Mouse (Mus musculus) kidney, adult 8-10 months (tissue): ENCODE results near the gene Pex5l.
A peak's percentile ranks its signal among the peaks of the same experiment; 100 is the strongest.

Source experiments
- DNase-seq, 2 experiments: peaks; one replicate each; pipeline ENCODE4 v3.0.0; 2022

Pex5l gene

DNA sequence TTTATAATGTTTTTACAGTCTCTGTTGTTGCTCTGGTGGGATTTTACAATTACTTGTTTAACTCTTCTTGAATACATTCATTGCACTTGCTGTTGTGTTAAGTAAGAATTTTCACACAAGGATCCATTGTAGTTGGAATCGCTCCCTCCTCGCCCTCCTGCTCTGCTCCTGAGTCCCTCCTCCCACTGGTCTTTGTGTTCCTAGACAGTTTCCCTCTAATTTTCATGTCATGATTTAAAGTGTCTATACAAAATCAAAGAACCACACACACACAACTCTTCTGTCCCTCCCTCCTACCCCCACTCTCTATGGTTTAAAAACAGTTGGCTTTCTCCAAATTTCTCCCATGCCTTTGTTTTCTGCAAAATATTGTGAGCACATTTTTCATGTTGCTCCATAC lies 81.6 kb downstream of the Pex5l start:
- DNase-seq: no peak

DNA sequence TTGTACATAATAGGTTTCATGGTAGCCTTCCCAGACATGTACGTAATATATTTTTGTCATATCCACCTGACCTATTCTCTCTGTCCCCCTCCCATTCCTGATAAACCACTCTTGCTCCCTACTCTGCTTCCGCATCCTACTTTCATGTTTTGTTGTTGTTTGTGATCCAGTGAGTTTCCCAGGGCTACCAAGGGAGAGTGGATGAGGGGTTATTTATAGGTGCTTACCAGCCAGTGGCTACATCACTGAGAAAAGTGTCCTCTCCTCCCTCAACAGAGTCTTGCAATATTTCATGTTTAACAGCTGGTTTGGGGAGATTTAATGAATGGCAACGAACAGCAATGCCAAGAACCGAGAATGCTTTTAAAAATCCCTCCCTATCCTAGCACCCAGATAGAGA lies 82.0 kb downstream of the Pex5l start:
- no peak for DNase-seq

DNA sequence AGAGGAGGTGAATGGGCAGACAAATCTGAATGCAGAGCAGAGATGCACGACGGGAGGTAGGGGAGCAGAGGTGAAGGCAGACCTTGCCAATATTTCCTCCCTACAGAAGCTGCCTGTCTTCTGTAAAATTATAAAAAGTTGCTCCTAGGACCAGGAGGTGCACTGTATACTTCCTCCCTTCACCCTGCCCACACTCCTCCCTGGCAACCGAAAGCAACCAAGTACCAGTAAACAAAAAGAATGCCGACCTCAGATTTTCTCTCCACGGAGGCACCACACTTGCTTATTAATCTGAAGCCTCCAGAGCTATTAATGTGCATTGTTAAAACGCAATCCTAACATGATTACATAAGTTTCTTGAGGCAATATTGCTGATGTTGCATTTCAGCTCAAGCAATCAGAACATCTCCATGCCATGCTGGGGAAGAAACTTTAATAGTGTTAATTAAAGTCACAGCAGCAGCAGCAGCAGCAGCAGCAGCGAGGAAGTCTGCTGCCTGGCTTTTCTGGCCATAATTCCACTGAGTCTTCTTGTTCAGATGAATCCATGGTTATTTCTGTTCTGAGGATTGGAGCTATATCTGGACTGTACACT lies 82.6 kb downstream of the Pex5l start:
- DNase-seq: no peak

DNA sequence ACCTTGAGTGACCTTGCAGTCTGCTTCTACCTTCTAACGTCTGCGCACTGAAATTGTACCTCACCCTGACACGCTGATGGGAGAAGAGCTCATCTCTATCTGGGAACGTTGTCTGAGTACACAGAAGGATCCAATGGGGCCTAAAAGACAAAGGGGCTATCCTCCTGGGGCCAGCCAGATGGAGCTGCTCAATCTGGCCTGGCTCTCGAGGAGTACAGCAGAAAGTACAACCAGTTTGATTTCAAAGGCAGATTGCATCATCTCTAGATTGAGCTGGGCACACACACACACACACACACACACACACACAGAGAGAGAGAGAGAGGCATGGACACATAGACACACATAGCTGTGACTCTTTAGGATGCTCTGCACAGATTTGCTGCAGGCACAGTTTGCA lies 94.7 kb downstream of the Pex5l start:
- no peak for DNase-seq

DNA sequence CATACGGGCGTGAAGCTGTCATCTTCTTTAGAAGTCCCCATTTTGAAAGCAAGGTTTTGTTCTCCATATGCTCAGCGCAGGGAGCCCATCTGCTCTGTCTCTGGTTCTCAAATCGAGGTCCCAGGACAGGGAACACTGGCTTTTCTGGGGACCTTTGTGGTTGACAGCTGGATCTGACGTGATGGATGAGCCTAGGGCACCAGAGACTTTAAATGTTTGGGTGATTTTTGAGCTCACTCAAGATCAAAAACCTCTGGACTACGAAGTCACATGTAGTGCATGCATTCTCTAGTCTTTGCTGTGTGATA lies 98.3 kb downstream of the Pex5l start:
- no peak for DNase-seq

DNA sequence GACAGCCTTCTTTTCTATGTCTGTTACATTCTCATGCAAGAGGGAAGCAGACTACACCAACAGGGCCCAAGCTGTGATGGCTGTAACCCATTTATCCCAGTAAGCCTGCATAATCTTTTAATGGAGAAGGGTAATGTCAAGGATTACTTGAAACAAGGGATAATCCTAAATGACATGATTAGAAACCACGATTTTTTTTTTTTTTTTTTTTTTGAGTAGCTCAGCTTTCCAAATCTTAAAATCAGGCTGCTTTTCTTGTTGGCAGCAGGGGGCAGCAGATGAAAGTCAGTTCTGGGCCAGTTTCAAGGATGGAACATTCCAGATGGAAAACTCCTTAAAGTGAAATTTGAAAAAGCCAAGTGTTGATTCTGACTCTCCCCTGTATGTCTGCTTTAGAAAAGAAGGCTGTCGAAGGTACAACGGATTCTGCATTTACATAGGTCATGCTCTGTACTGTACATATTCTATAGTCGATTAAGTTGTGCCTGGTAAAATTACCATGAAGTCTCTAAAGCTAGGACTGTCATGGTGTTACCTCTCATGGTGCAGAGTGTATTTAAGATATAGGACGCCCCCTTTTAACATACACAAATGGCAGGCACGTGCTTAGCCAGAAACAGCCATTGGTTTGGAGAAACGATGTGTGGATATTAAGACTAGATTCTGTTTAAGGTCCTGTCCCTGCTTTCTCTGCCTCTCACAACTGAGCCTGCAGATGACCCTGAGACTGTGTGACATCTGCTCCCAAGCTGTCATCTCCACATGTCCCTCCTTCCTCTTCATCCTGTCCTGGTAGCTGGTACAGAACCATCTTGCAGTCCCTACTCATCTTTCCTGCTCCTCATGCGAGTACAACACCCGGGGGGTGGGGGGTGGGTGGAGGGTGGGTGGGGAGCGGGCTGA lies 98.9 kb downstream of the Pex5l start:
- no peak for DNase-seq

DNA sequence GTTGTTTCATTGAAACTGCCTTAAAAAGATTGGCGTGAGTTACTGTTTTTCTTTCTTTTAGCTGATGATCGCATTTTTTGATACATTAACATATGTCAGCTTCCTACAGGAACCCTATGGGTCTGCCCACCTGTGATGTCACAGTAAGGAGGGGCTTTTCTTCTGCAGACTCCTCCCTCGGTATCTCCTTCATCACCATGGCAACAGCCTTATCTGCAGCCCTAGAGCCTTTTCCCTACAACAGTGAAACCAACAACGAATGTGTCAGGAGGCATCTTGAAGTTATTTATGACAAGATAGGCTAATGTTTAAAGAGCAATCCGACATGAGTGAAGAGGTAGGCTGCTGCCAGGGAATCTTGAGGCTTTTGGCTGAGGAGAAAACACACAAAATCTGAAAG lies 118.5 kb downstream of the Pex5l start:
- no peak for DNase-seq

DNA sequence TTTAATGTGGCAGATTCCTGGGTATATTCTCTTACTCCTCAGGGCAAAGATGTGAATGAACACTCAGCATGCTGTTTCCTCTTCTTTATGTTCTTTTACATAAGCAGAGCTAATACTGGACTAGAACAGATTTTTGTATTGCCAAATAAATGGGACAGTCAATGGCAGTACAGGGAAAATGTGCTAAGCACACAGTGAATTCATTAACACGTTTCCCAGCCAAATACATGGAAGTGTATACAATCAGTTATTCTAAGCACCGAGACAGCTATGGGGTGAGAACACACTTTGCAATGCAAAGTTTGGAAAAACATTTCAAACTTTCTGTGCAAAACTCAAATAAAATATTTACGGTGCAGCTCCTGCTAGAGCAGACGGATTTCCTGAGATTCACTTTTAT lies 139.1 kb downstream of the Pex5l start:
- DNase-seq: no peak

DNA sequence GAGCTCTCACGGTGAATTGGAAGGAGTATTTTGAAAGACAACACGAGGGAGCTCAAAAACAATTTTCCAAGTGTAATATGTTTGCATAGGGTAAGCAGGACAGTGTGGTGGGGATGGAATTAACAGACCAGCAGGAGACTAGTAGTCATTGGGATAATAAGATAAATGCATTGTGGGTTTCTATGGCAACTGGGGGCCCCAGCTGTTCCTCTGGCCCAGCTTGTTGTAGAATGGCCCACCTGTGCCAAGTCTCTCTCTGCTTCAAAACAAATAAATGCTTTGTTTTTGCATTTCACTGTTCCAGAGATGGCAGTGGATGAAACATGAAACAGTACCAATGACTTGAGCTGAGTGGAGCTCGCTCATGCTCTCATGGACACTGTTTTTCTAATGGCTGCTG lies 141.3 kb downstream of the Pex5l start:
- no peak for DNase-seq

DNA sequence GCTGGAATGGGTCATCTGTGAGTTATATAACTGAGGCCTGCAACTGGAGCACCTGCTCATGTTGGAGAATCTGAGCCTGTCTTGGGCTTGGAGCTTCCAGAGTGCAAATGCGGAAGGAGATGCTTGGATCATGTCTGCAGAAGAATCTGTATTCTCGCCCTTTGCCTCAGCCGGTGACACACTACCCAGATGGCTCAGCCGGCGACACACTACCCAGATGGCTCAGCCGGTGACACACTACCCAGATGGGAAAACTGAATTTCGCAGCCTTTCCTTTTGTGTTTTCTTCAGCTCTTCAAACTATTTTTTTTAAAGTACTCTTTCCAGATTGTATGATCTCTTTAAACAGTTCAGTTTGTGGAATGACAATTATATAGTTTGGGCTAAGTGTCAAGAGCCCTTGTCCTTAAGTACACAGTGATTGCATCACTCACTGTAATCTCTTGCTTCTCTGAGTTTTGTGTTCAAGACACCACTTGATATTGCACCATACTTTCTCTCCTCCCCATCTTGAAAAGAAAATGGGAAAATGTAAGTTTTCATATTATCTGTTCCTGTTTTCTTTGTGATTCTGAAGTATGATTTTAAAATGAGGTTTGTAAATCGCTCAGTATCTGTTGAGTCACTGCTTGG lies 142.5 kb downstream of the Pex5l start:
- no peak for DNase-seq

DNA sequence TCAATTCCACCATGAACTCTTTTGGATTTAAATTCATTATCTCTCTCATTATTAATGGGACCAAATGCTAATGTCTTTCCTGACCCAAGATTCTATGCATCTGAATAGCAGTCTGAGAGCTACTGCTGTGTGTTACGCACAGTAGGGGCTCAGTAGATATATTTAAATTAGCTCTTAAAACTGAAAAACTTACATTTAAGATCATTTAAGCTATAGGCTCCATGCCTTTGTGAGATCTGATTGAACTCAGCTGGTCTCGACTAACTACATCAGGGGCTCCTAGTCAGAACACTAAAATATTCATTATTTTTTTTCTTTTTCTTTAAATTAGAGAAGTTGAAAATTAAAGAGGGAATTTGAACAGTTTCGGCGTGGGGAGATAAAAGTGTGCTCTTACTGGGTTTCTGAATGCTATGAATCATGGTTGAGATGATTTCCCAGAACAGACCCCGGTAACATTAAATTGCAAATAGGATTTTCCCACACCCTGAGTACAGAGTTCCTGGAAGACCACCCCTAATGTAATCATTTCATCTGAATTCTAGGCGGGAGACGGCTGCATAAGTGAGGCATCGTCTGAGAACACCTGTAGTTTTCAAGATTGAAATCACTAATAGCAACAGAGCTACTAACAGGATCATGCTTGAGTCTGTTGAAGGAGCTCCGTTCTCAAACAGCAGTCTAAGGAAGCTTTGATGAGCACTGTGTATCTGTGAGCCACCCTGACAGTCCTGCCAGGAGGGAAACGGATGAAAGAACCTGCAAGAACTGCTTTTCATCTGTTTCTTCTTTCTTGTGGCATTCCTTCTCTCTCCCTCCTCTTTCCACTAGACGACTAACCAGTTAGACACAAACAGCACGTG lies 151.1 kb downstream of the Pex5l start:
- no peak for DNase-seq

DNA sequence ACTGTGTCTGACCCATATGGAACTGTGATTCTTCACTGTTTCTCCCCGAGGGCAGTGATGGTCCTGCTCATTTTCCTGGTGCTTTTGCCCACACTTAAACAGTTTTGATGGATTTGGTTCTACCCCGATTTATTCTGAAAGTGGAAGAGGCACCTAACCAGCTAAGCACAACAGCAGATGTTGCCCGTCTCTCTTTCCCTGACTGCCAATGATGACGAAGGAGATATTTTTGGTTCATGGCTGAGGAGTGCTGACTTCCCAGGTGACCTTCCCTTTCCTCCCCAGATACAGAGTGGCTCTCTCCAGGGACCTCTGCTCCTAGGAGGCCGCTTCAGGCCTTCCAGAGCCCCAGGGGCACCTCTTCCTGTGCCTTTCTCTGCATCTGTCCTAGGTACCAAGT lies 155.2 kb downstream of the Pex5l start:
- DNase-seq: no peak

DNA sequence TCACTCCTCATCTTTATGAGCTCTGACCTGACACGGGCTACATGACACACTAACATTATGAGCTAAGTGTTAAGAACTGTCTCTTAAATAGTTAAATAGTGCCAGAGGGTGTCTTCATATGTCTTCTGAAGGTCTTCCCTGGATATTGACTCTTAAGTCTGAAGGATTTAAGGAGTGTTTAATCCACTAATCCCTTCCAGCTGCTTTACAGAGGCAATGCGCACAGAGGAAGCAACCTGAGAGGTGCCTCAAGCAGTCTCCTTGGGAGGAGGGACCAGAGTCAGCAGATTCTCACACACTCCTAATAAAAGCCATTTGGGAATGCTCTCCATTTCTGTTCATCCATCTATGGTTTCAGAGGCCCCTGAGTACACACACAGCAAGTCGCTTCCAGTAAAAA lies 157.9 kb downstream of the Pex5l start:
- no peak for DNase-seq

DNA sequence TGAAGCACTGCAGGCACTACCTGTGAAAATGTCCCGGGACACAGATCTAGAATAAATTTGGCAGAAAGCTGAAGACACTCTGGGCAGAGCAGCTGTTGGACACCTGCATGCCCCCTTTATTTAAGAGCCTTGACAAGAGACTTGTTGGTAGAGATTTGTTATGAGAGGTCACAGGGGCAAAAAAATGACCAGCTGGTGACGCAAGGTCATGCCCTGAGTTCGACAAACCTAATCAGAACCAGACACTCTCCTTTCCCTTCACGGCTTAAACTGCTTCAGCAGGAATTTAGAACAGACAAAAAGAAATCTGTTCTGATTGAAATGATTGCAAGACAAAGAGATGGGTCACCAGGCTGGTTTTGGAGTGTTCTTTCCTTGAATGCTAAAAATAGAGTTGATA lies 163.1 kb downstream of the Pex5l start:
- no peak for DNase-seq

DNA sequence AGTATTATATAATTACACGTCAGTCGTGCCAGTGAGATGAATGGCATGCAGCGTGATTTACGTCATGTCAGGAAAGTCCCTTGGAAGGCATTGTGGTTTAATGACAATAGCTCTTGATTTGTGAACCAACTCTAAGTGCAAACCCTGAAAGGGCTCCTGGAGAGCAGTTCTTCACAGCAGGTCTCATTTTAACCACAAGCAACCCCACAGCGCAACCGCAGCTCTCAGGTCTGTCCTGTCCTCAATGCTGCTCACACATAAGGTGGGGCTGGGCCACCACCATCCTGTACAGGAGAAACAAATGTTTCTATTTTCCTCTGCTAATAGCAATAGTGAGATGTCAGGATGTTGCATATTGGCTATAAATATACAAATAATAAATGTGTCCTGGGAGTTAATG lies 163.8 kb downstream of the Pex5l start:
- no peak for DNase-seq

DNA sequence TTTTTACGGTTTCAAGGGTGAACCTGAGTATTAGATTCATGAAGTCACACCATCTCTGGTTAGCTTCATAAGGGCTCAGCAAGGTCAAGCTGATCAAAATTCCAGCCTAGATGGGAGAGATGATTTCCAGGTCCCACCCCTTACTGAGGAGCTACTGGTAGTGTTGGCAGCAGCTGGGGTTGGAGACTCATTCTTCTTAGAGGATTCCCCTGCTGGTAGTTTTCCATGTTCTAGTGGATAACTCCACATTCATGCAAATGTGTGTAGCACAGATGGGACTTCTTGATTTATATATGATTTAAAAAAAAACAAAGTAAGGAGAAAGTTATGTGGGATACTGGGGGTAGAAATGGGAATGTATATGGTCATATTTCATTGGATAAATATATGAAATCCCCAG lies 172.8 kb downstream of the Pex5l start:
- no peak for DNase-seq

DNA sequence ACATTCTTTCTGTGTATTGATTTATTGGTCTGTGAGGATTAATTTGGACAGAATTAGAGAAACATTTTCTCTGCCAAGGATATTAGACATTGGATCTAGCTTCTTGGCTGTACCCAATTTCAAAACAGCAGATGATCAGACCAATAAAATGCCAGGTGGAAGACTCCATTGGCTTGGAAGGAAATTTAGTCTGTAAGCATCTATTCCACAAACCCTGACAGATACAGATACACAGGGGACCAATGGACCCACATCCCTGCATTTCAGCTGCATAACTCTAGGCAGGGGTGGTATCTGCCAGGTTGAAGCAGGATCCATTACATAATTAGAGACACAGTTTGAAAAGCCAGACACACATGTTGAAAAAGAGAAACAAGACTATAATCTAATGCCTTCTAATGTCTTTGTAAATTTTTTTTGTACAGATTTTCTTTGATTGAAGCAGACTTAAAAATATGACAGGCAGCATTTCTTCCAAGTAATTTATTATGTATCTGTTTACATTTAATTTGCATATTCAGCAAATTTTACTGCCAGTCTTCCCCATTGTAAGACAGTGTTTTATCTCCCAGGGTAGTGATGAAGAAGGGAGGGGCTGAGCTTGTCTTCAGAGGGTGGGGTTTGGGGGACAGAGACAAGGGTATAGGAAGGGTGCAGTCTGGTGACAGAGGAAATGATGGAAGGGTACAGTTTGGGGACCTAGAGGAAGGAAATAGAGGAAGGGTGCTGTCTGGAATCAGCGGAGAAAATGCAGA lies 174.2 kb downstream of the Pex5l start:
- DNase-seq: no peak

DNA sequence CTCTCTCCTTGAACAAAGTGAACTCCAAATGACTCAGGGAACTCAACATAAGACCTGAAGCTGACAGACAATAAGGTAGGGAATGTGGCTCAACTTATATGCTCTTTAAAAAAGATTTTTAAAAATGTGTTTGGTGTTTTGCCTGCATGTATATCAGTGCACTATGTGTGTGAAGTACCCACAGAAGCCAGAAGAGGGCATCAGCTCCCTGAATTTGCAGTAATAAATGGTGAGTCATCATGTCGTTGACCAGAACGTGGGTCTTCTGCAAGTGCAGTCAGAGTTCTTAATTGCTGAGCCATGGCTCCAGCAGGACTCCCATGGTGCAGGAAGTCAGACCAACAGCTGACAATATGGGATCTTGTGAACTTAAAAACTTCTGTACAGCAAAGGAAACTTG lies 177.5 kb downstream of the Pex5l start:
- DNase-seq: peak in 1 of 2 experiments; percentile 4

DNA sequence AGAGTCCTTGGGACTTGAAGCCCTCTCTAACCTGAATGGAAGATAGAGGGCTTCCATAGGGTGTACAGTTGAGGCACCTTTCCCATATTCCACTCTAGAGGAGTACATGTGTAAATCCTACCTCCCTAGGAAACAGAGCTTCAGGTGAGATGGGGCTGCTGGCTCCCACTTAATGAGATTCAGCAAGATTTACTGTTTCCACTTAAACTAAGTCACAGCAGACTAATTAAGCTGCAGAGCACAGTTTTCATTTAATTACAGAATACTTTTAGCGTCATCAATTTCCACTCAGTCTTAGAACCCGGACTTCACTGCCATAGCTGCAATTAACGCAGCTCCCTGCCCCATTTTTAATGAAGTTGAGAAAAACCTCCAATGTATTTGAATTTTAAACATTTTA lies 181.6 kb downstream of the Pex5l start:
- no peak for DNase-seq

DNA sequence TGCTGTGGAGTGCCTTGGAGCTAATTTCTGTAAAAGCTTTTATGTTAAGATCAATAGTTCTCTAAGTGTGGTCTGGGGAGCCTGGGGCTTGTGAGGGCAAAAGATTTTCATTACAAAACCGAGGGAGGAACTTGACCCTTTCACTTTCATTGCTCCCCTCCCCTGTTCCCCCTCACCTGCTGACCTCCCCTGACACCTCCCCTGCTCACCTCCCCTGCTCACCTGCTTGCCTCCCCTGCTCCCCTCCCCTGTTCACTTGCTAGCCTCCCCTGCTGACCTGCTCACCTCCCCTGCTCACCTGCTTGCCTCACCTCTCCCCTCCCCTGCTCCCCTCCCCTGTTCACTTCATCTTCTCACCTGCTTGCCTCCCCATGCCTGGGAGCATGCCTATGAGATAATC lies 191.7 kb downstream of the Pex5l start:
- DNase-seq: no peak

DNA sequence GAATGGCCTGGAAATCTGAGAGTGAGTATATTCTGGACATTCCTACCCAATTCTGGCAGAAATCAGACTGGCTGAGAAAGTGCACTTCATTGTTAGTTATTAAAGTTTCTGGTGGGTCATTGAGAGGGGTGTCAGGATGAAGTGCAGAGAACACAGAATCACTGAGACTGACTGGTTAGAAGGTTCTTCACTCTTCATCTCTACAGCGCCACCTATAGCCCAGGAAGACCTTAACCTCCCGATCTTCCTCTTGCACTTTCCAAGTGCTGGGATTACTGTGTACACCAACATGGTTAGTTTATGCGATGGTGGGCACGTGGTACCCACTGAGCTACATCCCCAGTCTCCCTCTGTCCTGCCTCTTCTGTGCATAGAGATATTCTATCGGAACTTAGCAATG lies 195.6 kb downstream of the Pex5l start:
- DNase-seq: no peak

DNA sequence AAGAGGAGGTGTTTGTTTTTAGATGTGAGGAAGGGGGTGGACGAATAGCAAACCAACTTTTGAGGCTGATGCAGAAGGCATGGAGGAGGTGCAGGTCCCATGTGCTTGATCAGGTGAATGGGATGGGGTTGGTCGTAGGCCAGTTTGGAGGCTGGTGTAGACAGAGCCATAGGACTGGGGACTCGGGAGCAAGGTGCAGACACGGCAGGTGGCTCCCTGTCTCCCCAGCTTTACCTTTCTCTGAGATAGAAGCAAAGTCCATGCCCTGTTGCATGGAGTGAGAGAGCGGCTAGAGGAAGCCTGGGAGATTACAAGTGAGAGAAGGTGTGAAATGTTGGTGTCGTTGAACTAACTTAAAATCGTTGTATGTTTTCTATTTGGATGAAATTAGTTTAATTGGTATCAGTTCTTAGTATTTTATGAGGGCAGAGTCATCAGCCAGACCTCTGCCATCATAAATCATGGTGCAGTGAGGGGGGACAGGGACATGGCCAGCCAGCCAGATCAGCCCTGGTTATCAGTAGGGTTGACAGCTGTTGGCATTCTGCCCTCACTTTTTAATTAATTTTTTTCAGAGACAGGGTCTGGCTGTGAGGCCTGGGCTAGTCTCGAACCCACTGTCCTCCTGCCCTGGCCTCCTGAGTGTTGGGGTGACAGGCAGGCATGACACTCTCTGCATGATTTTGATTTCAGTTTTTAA lies 203.1 kb downstream of the Pex5l start:
- no peak for DNase-seq
